Mouse (Mus musculus): ENCODE measurements around the gene Nubpl. TPM values are rescaled to one million over a fixed set of nuclear protein-coding genes. Genes with fewer than 3 reads are reported as not detected.
A peak's percentile ranks its signal among the peaks of the same experiment; 100 is the strongest.
"Not testable (repeated sequence)": the region's sequence is repeated elsewhere in the genome, so short reads cannot be mapped to it uniquely, and the experiment has no call there.

The Nubpl gene
- polyA plus RNA-seq, 1 experiment from 2014 or later: 18.9 TPM

- no peaks in the 10 kb centered on the region for H3K27me3 ChIP-seq (ENCODE audit: control insufficient read depth, insufficient read depth, low read length)
- H3K9me3 ChIP-seq (ENCODE audit: control insufficient read depth, low read length): no peaks in the 10 kb centered on the region
- no peak overlapping the region for H3K27ac ChIP-seq (ENCODE audit: low read depth, low read length)
- no peak overlapping the region for H3K9ac ChIP-seq (ENCODE audit: low read depth, low read length)
- no peak overlapping the region for H3K4me2 ChIP-seq (replicated peaks; ENCODE audit: low read depth, low read length)
- H3K4me1 ChIP-seq (ENCODE audit: control insufficient read depth, insufficient read depth, low read length): no peaks in the 10 kb centered on the region
- ATAC-seq (ENCODE audit: low FRiP score, low TSS enrichment): no peak
- no peaks in the 10 kb centered on the region for H3K36me3 ChIP-seq (ENCODE audit: control insufficient read depth, insufficient read depth, low read length)
- no peak overlapping the region for H3K4me3 ChIP-seq (ENCODE audit: low read length)
These were observed 113.6 kb downstream of the Nubpl start for GRCm38 (mm10) chr12:52211144-52211543.

GRCm38 (mm10) chr12:52214837-52215236, 117.3 kb downstream of the Nubpl start:
- Histone ChIP-seq H3K9ac (ENCODE audit: low read depth, low read length) (no peak overlapping the region), H3K4me2 (replicated peaks; ENCODE audit: low read depth, low read length) (no peak overlapping the region), H3K27me3 (ENCODE audit: control insufficient read depth, insufficient read depth, low read length) (no peaks in the 10 kb centered on the region), H3K27ac (ENCODE audit: low read depth, low read length) (no peak overlapping the region), H3K9me3 (ENCODE audit: control insufficient read depth, low read length) (no peaks in the 10 kb centered on the region), H3K36me3 (ENCODE audit: control insufficient read depth, insufficient read depth, low read length) (no peaks in the 10 kb centered on the region), H3K4me1 (ENCODE audit: control insufficient read depth, insufficient read depth, low read length) (no peaks in the 10 kb centered on the region), H3K4me3 (ENCODE audit: low read length) (no peak overlapping the region)
- ATAC-seq (ENCODE audit: low FRiP score, low TSS enrichment): no peak
- WGBS: 61% methylated on average over 2 of the region's 2 CpGs

GRCm38 (mm10) chr12:52224954-52225353, 127.4 kb downstream of the Nubpl start:
- 86% methylated on average over 4 of the region's 4 CpGs for WGBS

GRCm38 (mm10) chr12:52228746-52229145, 131.2 kb downstream of the Nubpl start:
- H3K4me3 ChIP-seq (ENCODE audit: low read length): no peak overlapping the region
- 85% methylated on average over 3 of the region's 3 CpGs for WGBS
- ATAC-seq (ENCODE audit: low FRiP score, low TSS enrichment): no peak
- no peaks in the 10 kb centered on the region for H3K36me3 ChIP-seq (ENCODE audit: control insufficient read depth, insufficient read depth, low read length)
- H3K4me1 ChIP-seq (ENCODE audit: control insufficient read depth, insufficient read depth, low read length): no peaks in the 10 kb centered on the region
- H3K9me3 ChIP-seq (ENCODE audit: control insufficient read depth, low read length): no peaks in the 10 kb centered on the region
- H3K9ac ChIP-seq (ENCODE audit: low read depth, low read length): no peak overlapping the region
- no peak overlapping the region for H3K4me2 ChIP-seq (replicated peaks; ENCODE audit: low read depth, low read length)
- H3K27ac ChIP-seq (ENCODE audit: low read depth, low read length): no peak overlapping the region
- no peaks in the 10 kb centered on the region for H3K27me3 ChIP-seq (ENCODE audit: control insufficient read depth, insufficient read depth, low read length)

More at GRCm38 (mm10) chr12:52224954-52225353, 127.4 kb downstream of the Nubpl start:
- Histone ChIP-seq H3K36me3 (ENCODE audit: control insufficient read depth, insufficient read depth, low read length) (no peaks in the 10 kb centered on the region), H3K4me3 (ENCODE audit: low read length) (no peak overlapping the region), H3K27ac (ENCODE audit: low read depth, low read length) (no peak overlapping the region), H3K4me1 (ENCODE audit: control insufficient read depth, insufficient read depth, low read length) (no peaks in the 10 kb centered on the region), H3K9ac (ENCODE audit: low read depth, low read length) (no peak overlapping the region), H3K27me3 (ENCODE audit: control insufficient read depth, insufficient read depth, low read length) (no peaks in the 10 kb centered on the region), H3K4me2 (replicated peaks; ENCODE audit: low read depth, low read length) (no peak overlapping the region), H3K9me3 (ENCODE audit: control insufficient read depth, low read length) (no peaks in the 10 kb centered on the region)
- ATAC-seq (ENCODE audit: low FRiP score, low TSS enrichment): no peak

GRCm38 (mm10) chr12:52231929-52232328, 134.4 kb downstream of the Nubpl start:
- not testable (repeated sequence) for H3K36me3 ChIP-seq (ENCODE audit: control insufficient read depth, insufficient read depth, low read length); H3K9ac ChIP-seq (ENCODE audit: low read depth, low read length); H3K4me2 ChIP-seq (replicated peaks; ENCODE audit: low read depth, low read length); H3K27me3 ChIP-seq (ENCODE audit: control insufficient read depth, insufficient read depth, low read length); H3K4me3 ChIP-seq (ENCODE audit: low read length); H3K27ac ChIP-seq (ENCODE audit: low read depth, low read length); H3K4me1 ChIP-seq (ENCODE audit: control insufficient read depth, insufficient read depth, low read length); ATAC-seq (ENCODE audit: low FRiP score, low TSS enrichment); H3K9me3 ChIP-seq (ENCODE audit: control insufficient read depth, low read length)
- 85% methylated on average over 1 of the region's 3 CpGs for WGBS

- 82% methylated on average over 2 of the region's 2 CpGs for WGBS
- H3K9ac ChIP-seq (ENCODE audit: low read depth, low read length): no peak overlapping the region
- no peaks in the 10 kb centered on the region for H3K4me1 ChIP-seq (ENCODE audit: control insufficient read depth, insufficient read depth, low read length)
- no peaks in the 10 kb centered on the region for H3K9me3 ChIP-seq (ENCODE audit: control insufficient read depth, low read length)
- H3K4me2 ChIP-seq (replicated peaks; ENCODE audit: low read depth, low read length): no peak overlapping the region
- H3K27me3 ChIP-seq (ENCODE audit: control insufficient read depth, insufficient read depth, low read length): no peaks in the 10 kb centered on the region
- no peaks in the 10 kb centered on the region for H3K36me3 ChIP-seq (ENCODE audit: control insufficient read depth, insufficient read depth, low read length)
- no peak overlapping the region for H3K4me3 ChIP-seq (ENCODE audit: low read length)
- H3K27ac ChIP-seq (ENCODE audit: low read depth, low read length): no peak overlapping the region
- no peak for ATAC-seq (ENCODE audit: low FRiP score, low TSS enrichment)
These were observed 145.2 kb downstream of the Nubpl start for GRCm38 (mm10) chr12:52242712-52243111.

- Histone ChIP-seq H3K4me1 (ENCODE audit: control insufficient read depth, insufficient read depth, low read length) (no peaks in the 10 kb centered on the region), H3K27me3 (ENCODE audit: control insufficient read depth, insufficient read depth, low read length) (no peaks in the 10 kb centered on the region), H3K27ac (ENCODE audit: low read depth, low read length) (no peak overlapping the region), H3K36me3 (ENCODE audit: control insufficient read depth, insufficient read depth, low read length) (no peaks in the 10 kb centered on the region), H3K4me3 (ENCODE audit: low read length) (no peak overlapping the region), H3K9ac (ENCODE audit: low read depth, low read length) (no peak overlapping the region), H3K9me3 (ENCODE audit: control insufficient read depth, low read length) (no peaks in the 10 kb centered on the region), H3K4me2 (replicated peaks; ENCODE audit: low read depth, low read length) (no peak overlapping the region)
- WGBS: 57% methylated on average over 9 of the region's 9 CpGs
- ATAC-seq (ENCODE audit: low FRiP score, low TSS enrichment): 0 out of 2 replicates have a peak, but pooled peaks have one; percentile 60
These were observed 149.9 kb downstream of the Nubpl start for GRCm38 (mm10) chr12:52247438-52247837.

- H3K9ac ChIP-seq (ENCODE audit: low read depth, low read length): no peak overlapping the region
These were observed 151.0 kb downstream of the Nubpl start for GRCm38 (mm10) chr12:52248531-52248930.

GRCm38 (mm10) chr12:52254089-52254488, 156.6 kb downstream of the Nubpl start:
- Histone ChIP-seq H3K4me3 (ENCODE audit: low read length) (no peak overlapping the region), H3K4me1 (ENCODE audit: control insufficient read depth, insufficient read depth, low read length) (no peaks in the 10 kb centered on the region), H3K36me3 (ENCODE audit: control insufficient read depth, insufficient read depth, low read length) (no peaks in the 10 kb centered on the region), H3K4me2 (replicated peaks; ENCODE audit: low read depth, low read length) (no peak overlapping the region), H3K27ac (ENCODE audit: low read depth, low read length) (no peak overlapping the region), H3K9me3 (ENCODE audit: control insufficient read depth, low read length) (no peaks in the 10 kb centered on the region), H3K9ac (ENCODE audit: low read depth, low read length) (no peak overlapping the region), H3K27me3 (ENCODE audit: control insufficient read depth, insufficient read depth, low read length) (no peaks in the 10 kb centered on the region)
- no peak for ATAC-seq (ENCODE audit: low FRiP score, low TSS enrichment)
- WGBS: 65% methylated on average over 5 of the region's 5 CpGs

More at GRCm38 (mm10) chr12:52248531-52248930, 151.0 kb downstream of the Nubpl start:
- Histone ChIP-seq H3K4me1 (ENCODE audit: control insufficient read depth, insufficient read depth, low read length) (no peaks in the 10 kb centered on the region), H3K4me3 (ENCODE audit: low read length) (no peak overlapping the region), H3K4me2 (replicated peaks; ENCODE audit: low read depth, low read length) (no peak overlapping the region), H3K36me3 (ENCODE audit: control insufficient read depth, insufficient read depth, low read length) (no peaks in the 10 kb centered on the region), H3K27ac (ENCODE audit: low read depth, low read length) (no peak overlapping the region), H3K9me3 (ENCODE audit: control insufficient read depth, low read length) (no peaks in the 10 kb centered on the region), H3K27me3 (ENCODE audit: control insufficient read depth, insufficient read depth, low read length) (no peaks in the 10 kb centered on the region)
- no peak for ATAC-seq (ENCODE audit: low FRiP score, low TSS enrichment)
- WGBS: 81% methylated on average over 2 of the region's 2 CpGs
